Mouse (Mus musculus): ENCODE data around the gene Zfp704. TPM values are rescaled to one million over a fixed set of nuclear protein-coding genes. Genes with fewer than 3 reads are reported as not detected.

The Zfp704 gene
- polyA plus RNA-seq, 1 experiment from 2014 or later, result 6.0 TPM

DNA sequence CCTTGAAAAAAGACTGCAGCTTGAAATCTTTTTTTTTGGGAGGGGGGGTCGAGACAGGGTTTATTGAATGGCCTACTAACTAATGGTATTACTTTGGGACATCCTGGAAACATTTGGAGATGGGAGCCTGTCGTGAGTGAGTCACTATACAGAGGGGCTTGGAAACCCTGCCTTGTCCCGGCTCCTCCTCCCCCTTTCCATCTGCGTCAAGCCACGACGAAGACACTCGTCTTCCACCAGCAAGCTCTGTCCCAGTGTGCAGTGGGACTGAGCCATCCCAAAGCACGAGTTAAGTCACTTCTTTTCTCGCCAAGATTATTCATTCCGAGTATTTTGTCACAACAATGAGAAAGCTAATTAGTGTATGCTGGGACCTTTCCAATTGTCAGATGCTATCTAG lies 61.7 kb downstream of the Zfp704 start:
- peaks cover 17% of the 10 kb centered on the region for H3K4me1 ChIP-seq (replicated peaks)

DNA sequence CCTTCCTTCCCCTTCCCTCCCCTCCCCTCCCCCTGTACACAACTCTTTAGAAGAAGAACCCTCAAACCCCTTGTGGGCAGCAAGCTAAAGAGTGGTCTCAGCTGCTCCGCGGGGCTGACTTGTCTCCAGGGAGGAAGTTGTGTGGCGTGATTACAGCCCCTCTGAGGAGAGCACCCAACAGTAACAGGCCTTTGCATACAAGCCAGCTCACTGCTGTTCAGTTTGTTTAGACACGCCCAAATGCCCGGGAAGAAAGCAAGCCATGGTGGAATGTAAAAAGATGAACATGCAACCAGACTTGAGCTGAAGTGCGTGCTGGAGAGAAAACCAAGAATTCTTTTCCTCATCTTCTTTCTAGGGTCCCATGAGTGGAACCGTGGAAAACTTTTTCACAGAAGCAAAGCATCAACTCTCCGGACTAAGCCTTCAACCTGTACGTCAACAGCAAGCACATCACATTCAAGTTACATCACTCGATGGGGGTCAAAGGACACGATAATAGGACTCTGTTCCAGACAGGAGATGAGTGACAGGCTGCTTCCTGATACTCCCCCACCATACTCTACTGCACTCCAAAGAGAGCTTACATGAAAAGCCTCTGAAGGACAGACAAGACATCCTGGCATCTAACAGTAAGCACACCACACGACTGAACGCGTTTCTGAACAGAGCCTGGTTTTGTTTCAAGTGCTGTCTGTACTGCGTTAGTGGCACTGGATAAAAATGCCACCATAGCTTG lies 62.8 kb downstream of the Zfp704 start:
- Histone ChIP-seq H3K27ac (no peak overlapping the region), H3K4me3 (replicated peaks) (no peak overlapping the region), H3K9ac (no peak overlapping the region), H3K27me3 (replicated peaks) (no peaks in the 10 kb centered on the region), H3K4me2 (replicated peaks) (no peak overlapping the region), H3K9me3 (no peaks in the 10 kb centered on the region), H3K4me1 (replicated peaks) (peaks cover 11% of the 10 kb centered on the region), H3K36me3 (no peaks in the 10 kb centered on the region)
- ATAC-seq, result peak; percentile 67
- 37% methylated on average over 15 of the region's 15 CpGs for WGBS

More for the DNA sequence above, 61.7 kb downstream of the Zfp704 start:
- no peak for ATAC-seq
- Histone ChIP-seq H3K27me3 (replicated peaks) (no peaks in the 10 kb centered on the region), H3K4me3 (replicated peaks) (no peak overlapping the region), H3K4me2 (replicated peaks) (no peak overlapping the region), H3K36me3 (no peaks in the 10 kb centered on the region), H3K9me3 (no peaks in the 10 kb centered on the region), H3K27ac (no peak overlapping the region), H3K9ac (no peak overlapping the region)
- 61% methylated on average over 10 of the region's 10 CpGs for WGBS

DNA sequence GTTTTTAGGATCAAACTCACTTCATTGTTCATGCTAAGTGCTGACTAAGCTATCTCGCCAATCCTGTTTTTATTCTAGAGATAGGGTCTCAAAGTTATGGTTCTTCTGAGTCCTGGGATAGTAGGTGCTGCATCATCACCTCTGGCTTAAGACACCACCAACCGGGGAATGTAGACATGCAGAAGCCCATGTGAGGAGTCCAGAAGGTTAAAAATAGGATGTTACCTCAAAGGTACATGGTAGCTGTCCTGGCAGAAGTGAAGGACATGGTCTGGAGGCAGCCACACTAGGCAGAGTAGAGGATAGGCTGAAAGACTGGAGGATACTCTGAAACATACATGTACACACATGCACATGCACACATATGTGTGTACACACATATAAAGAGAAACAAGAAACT lies 65.5 kb downstream of the Zfp704 start:
- ATAC-seq, result no peak
- WGBS, result 90% methylated on average over 2 of the region's 2 CpGs
- Histone ChIP-seq H3K36me3 (no peaks in the 10 kb centered on the region), H3K9ac (no peak overlapping the region), H3K9me3 (no peaks in the 10 kb centered on the region), H3K4me1 (replicated peaks) (peaks cover 10% of the 10 kb centered on the region; the same call in 1 of the 2 replicates), H3K4me3 (replicated peaks) (no peak overlapping the region), H3K27me3 (replicated peaks) (no peaks in the 10 kb centered on the region), H3K4me2 (replicated peaks) (no peak overlapping the region), H3K27ac (no peak overlapping the region)

DNA sequence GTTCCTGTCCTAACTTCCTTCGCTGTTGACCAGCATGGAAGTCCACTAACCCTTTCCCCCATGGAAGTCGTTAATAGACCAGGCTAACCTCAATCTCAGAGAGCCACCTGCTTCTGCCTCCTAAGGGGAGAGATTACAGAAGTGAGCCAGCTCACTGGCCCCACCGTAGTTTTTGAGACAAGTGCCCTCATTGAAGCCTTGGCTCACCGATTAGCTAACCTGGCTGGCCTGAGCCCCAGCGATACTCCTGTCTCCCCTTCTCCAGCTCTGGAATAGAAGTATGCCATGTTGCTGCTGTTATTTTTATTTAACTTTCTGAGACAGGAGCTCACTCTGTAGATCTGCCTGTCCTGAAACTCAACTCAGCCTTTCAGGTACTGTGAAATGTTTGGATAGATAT lies 66.0 kb downstream of the Zfp704 start:
- no peak for ATAC-seq
- no peak overlapping the region for H3K27ac ChIP-seq
- no peaks in the 10 kb centered on the region for H3K27me3 ChIP-seq (replicated peaks)
- WGBS, result 90% methylated on average over 5 of the region's 5 CpGs
- no peak overlapping the region for H3K4me3 ChIP-seq (replicated peaks)
- H3K4me2 ChIP-seq (replicated peaks), result no peak overlapping the region
- H3K36me3 ChIP-seq, result no peaks in the 10 kb centered on the region
- H3K9me3 ChIP-seq, result no peaks in the 10 kb centered on the region
- H3K4me1 ChIP-seq (replicated peaks), result peaks cover 10% of the 10 kb centered on the region; the same call in 1 of the 2 replicates
- no peak overlapping the region for H3K9ac ChIP-seq

DNA sequence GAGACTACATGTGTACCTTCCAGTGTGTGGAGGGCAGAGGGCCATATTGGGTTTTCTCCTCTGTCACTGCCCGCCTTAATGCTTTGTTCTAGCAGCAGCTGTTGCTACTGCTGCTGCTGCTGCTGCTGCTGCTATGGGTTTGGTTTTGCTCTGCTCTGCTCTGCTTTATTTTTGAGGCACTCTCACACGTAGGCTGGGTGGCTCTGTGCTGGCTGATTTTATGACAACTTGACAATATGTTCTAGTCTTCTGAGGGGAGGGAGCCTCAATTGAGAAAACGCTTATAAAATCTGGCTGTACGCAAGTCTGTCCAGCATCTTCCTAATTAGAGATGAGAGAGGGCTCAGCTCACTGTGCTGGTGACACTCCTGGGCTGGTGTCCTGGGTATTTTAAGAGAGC lies 66.4 kb downstream of the Zfp704 start:
- Histone ChIP-seq H3K9ac (no peak overlapping the region), H3K27me3 (replicated peaks) (no peaks in the 10 kb centered on the region), H3K27ac (no peak overlapping the region), H3K4me1 (replicated peaks) (peaks cover 10% of the 10 kb centered on the region; the same call in 1 of the 2 replicates), H3K36me3 (no peaks in the 10 kb centered on the region), H3K9me3 (no peaks in the 10 kb centered on the region), H3K4me3 (replicated peaks) (no peak overlapping the region), H3K4me2 (replicated peaks) (no peak overlapping the region)
- WGBS, result 72% methylated on average over 4 of the region's 4 CpGs
- no peak for ATAC-seq

DNA sequence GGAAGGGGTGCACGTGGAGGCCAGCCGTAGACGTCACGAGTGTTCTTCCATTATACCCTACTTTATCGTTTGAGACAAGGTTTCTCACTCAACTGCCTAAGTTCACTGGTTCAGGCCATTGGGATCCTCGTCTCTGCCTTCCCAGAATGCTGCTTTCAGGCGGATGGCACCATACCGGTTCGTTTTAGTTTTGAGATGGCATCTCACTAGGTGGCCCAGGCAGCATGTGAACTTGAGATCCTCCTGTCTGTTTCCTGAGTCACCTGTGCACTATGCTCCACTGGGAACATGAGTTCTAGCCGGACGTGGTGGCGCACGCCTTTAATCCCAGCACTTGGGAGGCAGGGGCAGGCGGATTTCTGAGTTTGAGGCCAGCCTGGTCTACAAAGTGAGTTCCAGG lies 68.3 kb downstream of the Zfp704 start:
- no peaks in the 10 kb centered on the region for H3K9me3 ChIP-seq
- ATAC-seq, result no peak
- H3K36me3 ChIP-seq, result no peaks in the 10 kb centered on the region
- H3K4me1 ChIP-seq (replicated peaks), result peaks cover 1% of the 10 kb centered on the region; the same call in 1 of the 2 replicates
- no peak overlapping the region for H3K4me3 ChIP-seq (replicated peaks)
- H3K27ac ChIP-seq, result no peak overlapping the region
- no peak overlapping the region for H3K4me2 ChIP-seq (replicated peaks)
- no peaks in the 10 kb centered on the region for H3K27me3 ChIP-seq (replicated peaks)
- no peak overlapping the region for H3K9ac ChIP-seq
- WGBS, result 90% methylated on average over 14 of the region's 14 CpGs

DNA sequence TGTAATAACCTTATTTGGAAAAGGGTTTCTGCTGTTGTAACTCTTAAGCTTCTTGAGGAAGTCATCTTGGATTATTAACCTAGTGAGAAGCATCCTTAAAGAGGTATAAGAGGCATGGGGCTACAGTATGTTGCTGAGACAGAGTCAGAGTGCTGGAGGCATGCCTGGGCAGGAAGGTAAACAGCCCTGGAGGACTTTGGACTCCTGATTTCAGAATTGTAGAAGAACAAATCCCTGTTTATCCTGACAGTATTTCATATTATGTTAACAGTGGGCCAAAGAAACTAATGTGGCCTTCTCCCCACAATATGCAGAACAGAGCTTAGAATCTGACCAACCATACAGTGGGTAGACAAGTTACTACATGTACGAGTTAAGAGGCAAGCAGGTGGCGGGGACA lies 71.4 kb downstream of the Zfp704 start:
- Histone ChIP-seq H3K27ac (no peak overlapping the region), H3K36me3 (no peaks in the 10 kb centered on the region), H3K9me3 (no peaks in the 10 kb centered on the region), H3K27me3 (replicated peaks) (no peaks in the 10 kb centered on the region), H3K4me3 (replicated peaks) (no peak overlapping the region), H3K4me2 (replicated peaks) (no peak overlapping the region), H3K4me1 (replicated peaks) (no peaks in the 10 kb centered on the region; the same call in 1 of the 2 replicates), H3K9ac (no peak overlapping the region)
- ATAC-seq, result no peak
- 93% methylated on average over 2 of the region's 2 CpGs for WGBS

DNA sequence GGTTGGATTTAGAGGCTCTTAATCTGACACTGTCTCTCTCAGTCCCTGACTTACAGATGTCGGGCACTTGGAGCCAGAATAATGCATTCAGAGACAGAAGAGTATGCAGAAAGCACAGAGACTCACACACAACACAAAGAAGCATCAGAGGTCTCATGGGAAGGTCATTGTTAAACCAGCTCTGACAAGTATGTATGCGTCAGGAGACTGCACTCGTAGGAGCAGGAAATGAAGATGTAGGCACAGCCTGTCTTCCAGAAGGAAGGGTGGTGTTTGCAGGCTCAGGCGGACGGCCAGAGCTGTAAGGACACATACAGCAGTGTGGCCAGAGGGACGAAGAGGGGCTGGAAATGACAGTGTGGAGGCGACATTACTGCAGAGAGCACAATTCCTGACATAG lies 72.0 kb downstream of the Zfp704 start:
- Histone ChIP-seq H3K4me2 (replicated peaks) (no peak overlapping the region), H3K9ac (no peak overlapping the region), H3K4me3 (replicated peaks) (no peak overlapping the region), H3K27ac (no peak overlapping the region), H3K27me3 (replicated peaks) (no peaks in the 10 kb centered on the region), H3K36me3 (no peaks in the 10 kb centered on the region), H3K4me1 (replicated peaks) (no peaks in the 10 kb centered on the region; the same call in 1 of the 2 replicates), H3K9me3 (no peaks in the 10 kb centered on the region)
- WGBS, result 70% methylated on average over 7 of the region's 7 CpGs
- no peak for ATAC-seq

DNA sequence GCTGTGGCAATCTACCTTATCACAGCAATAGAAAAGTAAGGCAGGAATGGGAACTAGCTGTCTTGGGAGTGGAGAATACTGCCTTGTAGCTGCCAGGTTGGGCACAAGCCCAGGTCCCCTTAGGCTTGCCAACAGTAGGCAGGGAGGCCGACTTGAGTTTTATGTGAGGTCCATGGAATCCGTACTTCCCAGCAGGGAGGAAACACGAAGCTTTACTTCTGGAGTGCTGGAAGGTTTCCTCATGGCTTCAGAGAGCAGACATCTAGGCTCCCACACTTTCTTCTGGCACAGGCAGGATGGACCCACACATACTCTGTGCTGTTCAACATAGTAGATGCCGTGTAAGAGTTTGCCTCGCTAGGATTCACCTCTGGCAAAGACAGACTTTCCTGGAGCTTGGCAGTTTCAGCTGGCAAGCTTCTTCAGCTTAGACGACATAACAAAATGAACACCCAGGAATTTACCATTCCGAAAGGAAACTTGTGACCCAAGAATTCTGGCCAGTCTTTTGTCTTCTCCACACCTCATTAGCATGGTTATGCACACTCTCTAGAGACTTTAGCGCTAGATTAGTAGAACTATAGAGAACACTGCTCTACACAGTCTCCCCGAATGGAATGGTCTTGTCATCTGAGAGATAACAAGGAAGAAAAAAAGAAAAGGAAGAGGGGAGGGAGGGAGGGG lies 79.6 kb downstream of the Zfp704 start:
- Histone ChIP-seq H3K36me3 (no peaks in the 10 kb centered on the region), H3K27ac (no peak overlapping the region), H3K9me3 (no peaks in the 10 kb centered on the region), H3K9ac (no peak overlapping the region), H3K4me1 (replicated peaks) (no peaks in the 10 kb centered on the region), H3K4me2 (replicated peaks) (no peak overlapping the region), H3K4me3 (replicated peaks) (no peak overlapping the region), H3K27me3 (replicated peaks) (no peaks in the 10 kb centered on the region)
- 90% methylated on average over 9 of the region's 9 CpGs for WGBS
- ATAC-seq, result no peak

DNA sequence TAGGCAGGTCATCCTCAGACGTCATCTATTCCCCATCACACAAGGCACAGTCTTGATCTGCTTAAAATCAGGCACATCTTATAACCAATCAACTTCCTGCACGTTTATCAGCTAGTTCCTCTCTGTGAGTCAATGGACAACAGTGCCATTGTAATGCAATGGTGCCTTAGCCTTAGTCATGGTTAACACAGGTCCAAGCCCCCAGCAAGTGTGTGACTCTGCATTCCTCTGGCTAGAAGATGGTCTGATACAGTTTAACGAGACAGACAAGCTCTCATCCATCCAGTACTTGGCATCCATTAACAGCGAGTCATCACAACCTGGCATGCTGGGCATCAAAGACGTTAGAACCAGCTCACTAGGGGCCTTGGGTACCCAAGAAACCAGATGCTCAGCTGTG lies 85.5 kb downstream of the Zfp704 start:
- H3K4me3 ChIP-seq (replicated peaks), result no peak overlapping the region
- no peak overlapping the region for H3K4me2 ChIP-seq (replicated peaks)
- peaks cover 27% of the 10 kb centered on the region for H3K4me1 ChIP-seq (replicated peaks)
- no peak overlapping the region for H3K27ac ChIP-seq
- no peak for ATAC-seq
- no peak overlapping the region for H3K9ac ChIP-seq
- no peaks in the 10 kb centered on the region for H3K27me3 ChIP-seq (replicated peaks)
- 67% methylated on average over 5 of the region's 5 CpGs for WGBS
- no peaks in the 10 kb centered on the region for H3K9me3 ChIP-seq
- no peaks in the 10 kb centered on the region for H3K36me3 ChIP-seq

DNA sequence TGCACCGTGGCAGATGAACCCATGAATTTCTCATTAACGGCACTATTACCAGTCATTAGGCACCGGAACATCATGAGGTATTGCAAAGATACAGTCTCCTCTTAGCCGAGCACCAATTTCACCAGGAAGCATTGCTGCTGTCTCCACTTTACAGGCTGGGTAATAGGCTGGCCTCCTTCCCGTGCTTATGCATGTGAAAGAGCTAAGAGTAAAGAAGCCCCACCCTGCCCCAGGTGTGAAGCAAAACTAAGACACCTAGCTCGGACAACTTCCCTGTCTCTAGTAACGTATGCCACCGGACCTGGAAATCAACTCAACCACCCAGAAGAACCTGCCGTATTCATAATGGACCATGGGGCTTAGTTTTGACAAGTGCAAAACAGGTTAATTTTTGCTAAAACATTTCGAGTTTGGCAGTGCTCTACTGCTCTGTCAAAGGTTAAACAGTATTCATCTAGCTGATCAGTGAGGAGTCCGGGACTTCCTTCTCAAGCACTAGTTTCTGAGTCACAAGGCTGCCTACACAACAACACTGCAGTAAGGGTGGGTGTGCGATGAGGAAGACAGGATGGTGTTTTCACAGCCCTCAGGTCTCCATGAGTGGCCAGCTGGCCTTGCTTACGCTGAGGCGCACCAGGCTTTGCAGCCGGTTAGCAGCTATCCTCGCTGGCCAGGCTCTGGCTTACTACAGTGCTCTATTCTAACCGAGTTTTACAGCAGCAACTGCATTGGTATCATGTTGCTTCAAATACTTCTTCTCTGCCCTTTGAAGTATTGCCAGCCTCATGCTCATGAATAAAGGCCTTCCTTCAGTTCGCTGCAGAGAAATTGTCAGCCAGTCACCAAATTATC lies 86.6 kb downstream of the Zfp704 start:
- Histone ChIP-seq H3K36me3 (no peaks in the 10 kb centered on the region), H3K9me3 (no peaks in the 10 kb centered on the region), H3K4me1 (replicated peaks) (peaks cover 29% of the 10 kb centered on the region), H3K9ac (no peak overlapping the region), H3K27ac (no peak overlapping the region), H3K27me3 (replicated peaks) (no peaks in the 10 kb centered on the region), H3K4me3 (replicated peaks) (no peak overlapping the region), H3K4me2 (replicated peaks) (no peak overlapping the region)
- 50% methylated on average over 18 of the region's 18 CpGs for WGBS
- ATAC-seq, result peak; percentile 35

DNA sequence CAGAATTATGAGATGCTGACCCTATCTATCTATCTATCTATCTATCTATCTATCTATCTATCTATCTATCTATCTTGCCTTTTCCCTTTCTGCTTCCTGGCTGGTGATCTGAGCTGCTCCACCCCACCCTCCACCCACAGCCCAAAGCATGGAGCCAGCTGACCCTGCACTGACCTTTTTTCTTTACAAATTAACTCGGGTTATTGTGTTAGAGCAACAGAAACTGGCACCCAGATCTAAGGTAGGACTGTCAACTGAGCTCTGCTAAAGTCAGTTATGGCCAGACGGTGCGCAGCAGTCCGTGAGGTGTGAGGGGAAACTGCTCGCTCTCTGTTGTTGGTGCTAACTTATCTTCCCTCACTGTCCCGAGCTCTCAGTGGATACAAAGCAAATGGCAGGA lies 87.9 kb downstream of the Zfp704 start:
- 0 out of 2 replicates have a peak, but pooled peaks have one; percentile 16 for ATAC-seq
- H3K4me1 ChIP-seq (replicated peaks), result peaks cover 29% of the 10 kb centered on the region

More for the DNA sequence above, 87.9 kb downstream of the Zfp704 start:
- H3K9me3 ChIP-seq, result no peaks in the 10 kb centered on the region
- H3K4me2 ChIP-seq (replicated peaks), result no peak overlapping the region
- WGBS, result 53% methylated on average over 6 of the region's 6 CpGs
- H3K27me3 ChIP-seq (replicated peaks), result no peaks in the 10 kb centered on the region
- no peak overlapping the region for H3K27ac ChIP-seq
- no peak overlapping the region for H3K9ac ChIP-seq
- no peak overlapping the region for H3K4me3 ChIP-seq (replicated peaks)
- no peaks in the 10 kb centered on the region for H3K36me3 ChIP-seq
